Mouse (Mus musculus) natural killer cell, adult 2 months (primary cell): ENCODE data around the gene Wnt9b.
"Not testable (repeated sequence)": the region's sequence is repeated elsewhere in the genome, so short reads cannot be mapped to it uniquely, and the experiment has no call there.

Experiments used
- DNase-seq, 2 experiments: peaks; one replicate each; pipeline ENCODE4 v3.0.0; 2022; ENCODE audit warnings: low spot score in 2 of 2

Wnt9b gene

DNA sequence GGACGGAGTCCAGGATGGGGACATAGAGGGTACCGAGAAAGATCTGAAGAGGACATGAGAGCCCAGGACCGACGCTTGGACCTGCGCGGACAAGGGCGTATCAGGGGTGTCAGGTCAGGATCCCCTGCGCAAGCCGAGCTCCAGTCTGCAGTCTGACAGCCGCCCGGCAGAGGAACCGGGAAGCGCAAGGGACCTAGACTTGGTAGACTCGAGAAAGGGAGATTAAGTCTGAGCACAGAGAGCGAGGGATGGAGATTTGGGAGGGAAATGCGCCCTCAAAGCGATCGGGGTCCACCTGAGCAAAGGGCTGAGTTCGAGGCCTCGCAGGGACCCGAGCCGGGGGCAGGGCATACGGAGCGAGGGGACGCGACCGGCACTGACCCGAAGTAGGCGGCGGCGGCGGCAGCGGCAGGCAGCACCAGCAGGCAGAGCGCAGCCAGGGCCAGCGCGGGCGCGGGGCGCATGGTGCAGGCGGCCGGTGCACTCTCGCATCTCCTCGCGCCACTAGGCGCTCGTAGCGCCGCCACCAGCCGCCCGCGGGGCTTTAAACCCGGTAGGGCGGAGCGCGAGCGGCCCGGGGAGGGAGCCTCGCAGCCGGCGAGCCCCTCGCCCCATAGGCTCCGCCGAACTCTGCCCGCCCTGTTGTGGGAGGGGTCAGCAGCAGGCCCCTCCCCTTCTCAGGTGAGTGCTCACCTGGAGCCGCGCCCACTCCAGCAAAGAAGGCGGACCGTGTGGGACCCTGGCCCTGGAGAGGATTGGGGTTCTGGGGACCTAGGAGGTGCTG, at the start of gene Wnt9b:
Gene Wnt9b, minus strand, starts transcription at position 516 of the 784 bp plus-strand sequence.
- no peak for DNase-seq

DNA sequence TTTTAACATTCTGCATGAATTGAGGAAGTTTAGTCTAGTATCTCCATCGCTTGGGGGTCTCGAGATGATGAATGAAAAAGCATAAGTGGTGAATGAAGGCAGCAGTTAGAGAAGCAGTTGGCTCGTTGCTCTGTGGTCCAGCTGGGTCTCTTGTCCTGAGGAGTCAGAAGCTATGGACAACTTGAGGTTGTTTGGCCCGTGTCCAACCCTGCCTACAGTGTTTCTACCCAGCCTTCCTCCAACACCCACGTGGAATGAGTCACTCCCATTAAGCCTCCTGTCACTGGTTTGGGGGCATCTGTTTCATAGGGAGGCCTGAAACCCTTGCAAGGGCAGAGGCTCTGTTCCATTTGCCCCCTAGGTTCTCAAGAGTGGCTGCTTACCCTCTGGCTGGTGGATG, 40.3 kb upstream of the Wnt9b start:
- no peak for DNase-seq

DNA sequence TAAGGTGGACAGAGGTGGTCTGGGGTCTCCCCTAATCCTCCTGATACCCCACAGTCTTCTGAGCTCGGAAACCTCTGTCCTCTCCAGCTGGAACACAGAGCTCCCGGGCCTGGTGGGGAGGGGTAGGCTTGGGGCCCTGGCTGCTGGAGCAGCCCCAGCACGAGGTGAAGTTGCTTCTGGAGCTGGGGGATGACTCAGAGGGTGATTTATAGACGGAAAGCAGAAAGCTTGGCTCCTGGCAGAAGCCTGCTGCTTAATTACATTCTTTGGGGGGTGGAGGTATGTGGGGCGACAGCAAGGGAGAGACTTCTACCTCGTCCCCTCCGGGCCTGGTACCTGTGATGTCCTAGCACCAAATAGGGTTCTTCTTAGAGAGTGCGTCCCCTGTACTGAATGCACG, 30.5 kb upstream of the Wnt9b start:
- no peak for DNase-seq

DNA sequence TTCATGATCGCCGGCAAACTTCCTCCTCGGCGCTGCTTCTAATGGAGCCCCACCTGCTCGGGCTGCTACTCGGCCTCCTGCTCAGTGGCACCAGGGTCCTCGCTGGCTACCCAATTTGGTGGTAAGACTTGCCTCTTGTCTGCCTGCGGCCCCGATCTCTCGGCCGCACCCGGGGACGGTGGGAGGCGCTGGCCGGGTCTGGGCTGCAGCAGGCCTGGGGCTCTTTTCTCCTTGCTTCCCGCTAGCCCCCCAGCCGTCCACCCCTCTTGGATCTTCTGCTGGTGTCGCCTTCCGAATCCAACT, 24.6 kb upstream of the Wnt9b start:
- DNase-seq, result no peak

DNA sequence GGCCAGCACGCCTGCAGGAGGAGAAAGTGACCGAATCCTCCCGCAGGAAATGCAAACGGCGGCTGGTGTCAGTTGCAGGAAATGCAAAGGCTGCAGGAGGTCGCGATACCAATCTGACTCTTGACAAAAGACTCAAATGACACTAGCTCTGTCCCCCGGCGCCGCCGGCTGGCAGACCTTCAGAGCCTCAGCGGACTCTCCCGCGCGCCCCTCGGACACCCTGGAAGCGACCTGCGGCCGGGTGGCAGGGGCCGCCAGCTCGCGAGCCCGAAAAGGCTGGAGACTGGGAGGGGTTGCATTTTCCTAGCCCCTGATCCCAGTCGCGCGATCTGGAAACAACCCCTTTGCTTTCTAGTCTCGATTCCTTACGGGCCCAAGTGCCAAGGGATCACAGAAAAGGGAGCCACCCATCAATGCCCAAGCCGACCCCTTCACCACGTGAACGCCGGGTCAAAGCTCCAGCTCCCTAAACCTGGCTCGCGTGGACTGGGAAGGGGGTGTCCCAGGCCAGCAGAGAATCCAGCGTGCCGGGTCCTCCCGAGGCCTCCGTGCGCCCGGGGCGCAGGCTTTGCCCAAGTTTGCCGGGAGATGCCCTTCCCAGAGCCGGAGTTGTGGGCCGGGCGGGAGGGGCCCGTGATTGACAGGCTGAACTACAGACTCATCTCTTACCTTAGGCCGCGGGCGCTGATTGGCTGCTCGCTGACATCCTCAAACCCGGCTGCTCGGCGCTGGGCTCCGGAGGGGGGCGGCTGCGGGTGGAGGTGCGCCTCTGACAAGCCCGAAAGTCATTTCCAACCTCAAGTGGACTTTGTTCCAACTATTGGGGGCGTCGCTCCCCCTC, 24.0 kb upstream of the Wnt9b start, which contains the start of gene Wnt3:
Gene Wnt3, plus strand, starts transcription at position 764 of the 841 bp plus-strand sequence.
- no peak for DNase-seq

DNA sequence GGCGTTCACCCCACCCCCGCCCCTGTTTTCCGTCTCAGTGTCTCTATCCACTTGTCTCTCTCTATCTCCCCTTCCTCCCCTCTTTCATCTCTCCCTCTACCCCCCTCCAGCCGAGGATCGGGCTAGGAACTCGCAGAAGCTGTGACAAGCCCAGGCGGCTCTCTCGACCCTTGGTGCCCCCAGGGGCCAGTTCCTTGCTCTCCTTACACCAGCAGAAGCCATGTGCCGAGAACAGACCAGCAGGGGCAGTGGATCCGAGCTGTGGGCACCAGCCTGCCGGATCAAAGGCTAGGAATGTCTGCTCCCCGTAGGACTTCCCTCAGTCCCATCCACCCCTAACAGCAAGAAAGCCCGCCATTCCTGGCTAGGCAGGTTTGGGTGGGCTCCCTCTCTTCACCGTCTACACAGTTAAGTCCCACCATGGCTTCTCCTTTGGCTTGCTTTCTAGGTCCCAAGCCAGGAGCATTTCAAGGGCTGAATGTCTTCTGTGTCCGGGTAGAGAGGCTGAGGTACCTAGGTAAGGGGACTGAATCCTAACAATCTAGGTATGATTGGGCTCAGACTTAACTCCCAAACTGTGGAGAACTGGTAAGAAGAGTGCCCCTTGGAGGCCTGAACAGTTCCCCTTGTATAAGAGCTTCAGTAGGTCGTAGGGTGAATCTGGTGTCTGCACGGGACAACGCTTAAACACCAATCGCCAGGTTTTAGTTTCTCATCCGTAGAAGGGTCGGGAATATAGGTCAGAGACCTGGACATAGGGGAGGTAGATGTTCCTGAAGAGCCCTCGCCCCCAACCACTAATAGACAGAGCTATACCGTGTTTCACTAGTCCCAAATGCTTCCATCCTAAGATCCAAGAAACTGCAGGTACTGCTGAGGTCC, 23.1 kb upstream of the Wnt9b start:
- DNase-seq, result no peak

DNA sequence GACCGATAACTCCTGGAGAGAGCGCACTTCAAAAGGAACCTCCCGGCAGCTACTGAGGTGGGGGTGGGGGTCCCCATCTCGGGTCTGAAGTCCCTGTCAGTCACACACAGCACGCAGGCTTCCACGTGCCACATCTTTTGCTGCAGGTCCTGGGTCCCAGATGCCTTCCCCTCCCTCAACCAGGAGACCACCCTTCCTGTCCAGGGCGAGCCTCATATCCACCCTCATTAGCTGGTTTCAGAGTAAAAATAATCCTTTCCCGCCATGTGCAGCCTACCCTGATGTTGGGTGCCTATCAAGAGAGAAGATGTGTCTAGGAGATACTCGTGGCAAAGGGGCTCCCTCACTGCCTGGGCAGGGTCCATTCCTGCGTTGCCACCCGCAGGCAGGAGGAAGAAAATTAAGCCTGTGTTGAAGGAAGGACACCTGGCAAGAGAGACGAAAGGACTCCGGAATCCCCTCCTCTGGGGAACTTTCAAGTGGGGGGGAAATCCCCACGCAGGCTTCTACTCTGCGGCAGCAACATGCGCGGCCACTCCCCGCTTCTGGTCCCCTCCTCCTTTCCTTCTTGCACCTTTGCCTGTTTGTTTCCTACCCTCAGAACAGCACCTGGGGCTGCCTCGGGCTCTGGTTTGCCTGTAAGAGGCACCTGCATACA, 21.7 kb upstream of the Wnt9b start:
- DNase-seq, result no peak

DNA sequence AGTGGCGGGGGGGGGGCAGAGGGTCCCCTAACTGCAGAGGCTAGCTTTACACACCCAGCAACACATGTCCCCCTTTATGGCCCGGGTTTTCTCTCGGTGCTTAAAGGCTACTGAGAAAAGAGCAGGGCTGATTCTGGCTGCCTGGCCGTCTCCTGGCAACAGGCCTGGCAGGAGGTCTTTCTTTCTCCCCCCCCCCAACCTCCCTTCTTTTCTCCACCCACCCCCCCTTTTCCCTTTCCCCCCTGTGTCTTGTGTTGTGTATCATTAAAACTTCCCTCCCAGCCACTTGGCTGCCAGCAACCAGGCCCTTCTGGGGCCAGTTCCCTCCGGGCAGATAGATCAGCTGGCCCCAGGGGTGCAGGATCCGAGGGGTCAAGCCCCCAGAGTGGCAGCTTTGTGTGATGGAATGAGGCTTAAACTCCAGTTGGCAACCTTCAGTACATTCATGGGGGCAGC, 16.0 kb upstream of the Wnt9b start:
- no peak for DNase-seq

DNA sequence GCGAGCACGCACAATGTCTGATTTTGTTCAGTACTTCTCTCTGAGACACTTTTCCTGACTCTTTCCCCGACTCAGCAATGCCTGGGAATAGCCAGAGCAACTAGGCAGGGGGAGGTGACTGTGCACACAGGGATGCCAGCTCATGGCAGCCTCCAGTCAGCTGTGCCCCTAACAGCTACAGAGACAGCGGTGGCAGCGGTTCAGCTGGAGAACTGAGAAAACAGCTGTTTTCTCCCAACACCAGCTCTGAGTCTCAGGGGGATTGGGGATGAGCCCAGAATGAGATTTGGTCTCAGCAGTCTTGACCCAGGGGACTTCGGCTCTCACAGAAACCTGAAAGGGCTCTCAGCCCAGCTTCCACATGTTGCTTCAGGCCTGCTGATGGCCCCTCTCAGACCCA, 15.0 kb upstream of the Wnt9b start:
- DNase-seq, result no peak

DNA sequence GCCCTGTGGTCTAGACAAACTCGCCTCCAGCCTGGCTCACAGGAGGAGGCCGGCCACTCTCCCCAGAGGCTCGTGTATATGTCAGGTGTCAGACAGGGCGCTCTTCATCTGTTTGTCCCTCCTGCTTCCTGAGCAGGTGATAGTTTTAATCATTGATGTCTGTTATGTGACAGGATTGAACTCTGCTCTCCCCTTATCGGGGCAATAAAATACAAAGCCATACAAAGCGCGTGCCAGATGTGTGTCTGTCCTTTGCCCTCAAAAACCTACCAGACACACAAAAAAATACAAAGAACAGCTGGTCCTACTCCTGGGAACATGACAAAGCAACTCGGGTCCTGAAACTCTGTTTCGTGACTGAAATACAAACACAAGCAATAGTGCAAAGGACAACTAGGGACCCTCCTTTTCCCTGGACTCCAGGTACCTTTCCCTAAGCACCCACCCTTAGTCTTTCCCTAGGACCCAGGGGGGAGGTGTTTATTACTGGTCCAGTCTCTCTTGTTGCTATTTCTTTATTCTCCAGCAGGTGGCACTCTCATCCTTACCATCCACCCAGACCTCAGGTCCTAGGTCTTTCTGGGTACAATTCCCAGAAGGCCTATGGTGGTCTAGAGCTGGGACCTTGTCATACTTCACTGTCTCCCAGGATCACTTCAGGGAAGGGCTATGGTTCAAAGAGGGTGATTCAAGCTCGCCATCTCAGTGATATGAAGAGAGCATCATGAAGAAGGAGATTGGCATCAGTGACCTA, 14.0 kb upstream of the Wnt9b start:
- DNase-seq, result peak; percentile 24 to 34

DNA sequence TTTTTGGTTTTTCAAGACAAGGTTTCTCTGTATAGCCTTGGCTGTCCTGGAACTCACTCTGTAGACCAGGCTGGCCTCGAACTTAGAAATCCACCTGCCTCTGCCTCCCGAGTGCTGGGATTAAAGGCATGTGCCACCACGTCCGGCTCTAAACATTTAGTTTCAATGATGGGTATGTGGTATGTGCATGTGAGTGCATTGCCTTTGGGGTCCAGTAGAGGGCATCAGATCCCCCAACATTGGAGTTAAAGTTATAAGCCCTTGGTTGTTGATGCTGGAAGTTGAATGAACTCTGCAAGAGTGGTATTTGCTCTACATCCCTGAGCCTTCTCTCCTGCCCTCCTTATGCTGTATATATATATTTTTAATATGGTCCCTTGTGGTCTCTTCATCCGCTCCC, 11.3 kb upstream of the Wnt9b start:
- not testable (repeated sequence) for DNase-seq

DNA sequence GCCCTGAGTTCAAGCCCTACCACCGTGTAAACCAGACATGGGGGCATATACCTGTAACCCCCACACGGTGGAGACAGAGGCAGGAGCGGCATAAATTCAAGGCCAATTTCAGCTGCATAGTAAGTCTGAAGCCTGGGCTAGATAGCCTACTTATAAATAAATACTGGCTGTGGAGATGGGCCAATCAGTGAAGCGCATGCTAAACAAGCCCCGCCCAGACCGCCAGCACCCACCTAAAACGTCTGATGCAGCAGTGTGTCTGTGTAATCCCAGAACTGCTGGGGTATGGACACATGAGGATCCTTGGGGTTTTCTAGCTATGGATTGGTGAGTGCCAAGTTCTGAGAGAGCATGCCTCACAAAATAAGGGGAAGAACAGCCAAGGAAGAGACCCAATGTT, 10.5 kb upstream of the Wnt9b start:
- no peak for DNase-seq

DNA sequence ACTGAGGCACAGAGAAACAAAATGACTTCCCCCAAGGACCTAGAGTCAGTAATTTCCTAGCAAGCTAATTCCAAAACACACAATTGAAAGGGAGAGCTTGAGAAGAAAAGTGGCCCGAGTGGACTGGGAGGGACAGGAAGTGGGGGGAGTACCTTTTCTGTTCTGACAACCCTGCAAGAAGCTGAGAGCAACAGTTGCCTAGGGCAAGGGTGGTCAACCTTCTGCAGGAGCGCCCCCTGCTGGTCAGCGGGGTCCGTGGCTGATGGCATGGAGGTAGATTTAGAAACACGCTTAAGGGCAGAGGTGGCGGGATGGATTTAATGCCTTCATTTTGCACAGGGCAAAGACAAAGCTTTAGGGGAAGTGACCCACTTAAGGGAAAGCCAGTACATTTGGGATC, 9.1 kb upstream of the Wnt9b start:
- peak; percentile 47 to 52 for DNase-seq

DNA sequence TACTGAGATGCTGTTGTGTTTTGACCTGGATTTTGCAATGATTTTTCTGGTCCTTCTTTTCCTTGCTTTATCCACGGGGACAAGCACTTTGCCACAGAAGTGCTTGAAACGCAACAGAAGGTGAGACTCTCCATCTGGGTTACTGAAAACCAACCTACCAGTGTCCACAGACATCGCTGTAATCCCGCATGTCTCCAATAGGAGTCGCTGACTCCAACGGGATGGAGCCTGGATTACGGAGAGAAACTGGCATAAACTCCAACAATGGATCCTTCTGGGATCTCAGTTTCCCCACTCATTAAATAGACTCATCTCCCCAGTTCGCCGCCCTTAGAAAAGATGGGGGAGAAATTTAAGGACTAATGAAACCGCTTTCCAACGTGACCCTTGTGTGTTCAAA, 8.4 kb upstream of the Wnt9b start:
- DNase-seq, result no peak

DNA sequence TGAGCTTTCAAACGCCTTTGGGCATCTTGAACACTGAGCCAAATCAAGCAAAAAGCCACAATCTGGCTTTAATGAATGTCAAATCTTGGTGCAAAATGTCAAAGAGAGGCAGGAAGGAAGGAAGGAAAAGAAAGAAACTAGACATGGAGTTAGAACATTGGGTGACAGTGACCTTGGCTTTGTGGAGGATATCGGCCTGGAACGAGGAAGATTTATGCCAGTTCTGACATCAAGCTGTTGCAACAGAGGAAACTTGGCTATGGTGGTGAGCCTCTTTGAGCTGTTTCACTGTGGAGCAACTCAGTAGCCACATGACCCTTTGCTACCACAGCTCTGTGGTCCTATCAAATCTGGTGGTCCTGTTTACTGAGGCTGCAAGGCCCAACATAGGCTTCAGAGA, 991 bp upstream of the Wnt9b start:
- DNase-seq, result no peak

DNA sequence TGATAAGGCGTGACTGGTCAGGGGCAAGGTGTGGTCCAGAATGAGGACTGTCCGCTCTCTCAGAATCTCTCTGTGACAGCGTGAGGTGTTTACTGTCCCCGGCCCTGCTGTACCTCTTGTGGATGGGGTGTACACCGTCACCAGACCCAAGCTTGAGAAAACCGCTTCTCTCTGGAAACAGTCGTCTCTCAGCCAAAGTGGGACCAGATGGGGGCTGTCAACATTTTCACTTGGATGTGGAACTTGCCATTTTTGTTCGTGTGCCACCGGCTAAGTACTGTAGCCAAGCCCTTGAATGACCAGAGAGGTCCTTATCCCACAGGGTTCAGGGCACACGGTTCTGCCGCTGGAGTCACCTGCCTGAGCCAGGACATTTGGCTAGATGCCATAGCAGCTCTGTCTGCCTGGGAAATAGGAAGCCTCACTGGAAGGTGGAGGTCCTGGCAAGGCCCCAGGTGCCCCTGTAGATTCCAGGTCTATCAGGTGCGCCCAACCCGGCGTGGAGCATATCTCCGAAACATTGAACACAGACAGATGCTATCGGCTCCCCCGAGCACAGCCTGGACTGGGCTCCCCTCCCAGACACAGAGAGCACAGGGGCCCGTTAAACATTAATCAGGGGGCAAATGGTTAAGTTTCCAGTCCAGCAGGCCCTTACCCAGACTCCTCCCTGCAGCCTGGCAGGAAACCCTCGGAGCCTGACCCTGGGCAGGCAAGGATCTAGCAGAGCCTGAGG, 14.4 kb downstream of the Wnt9b start:
- no peak for DNase-seq

DNA sequence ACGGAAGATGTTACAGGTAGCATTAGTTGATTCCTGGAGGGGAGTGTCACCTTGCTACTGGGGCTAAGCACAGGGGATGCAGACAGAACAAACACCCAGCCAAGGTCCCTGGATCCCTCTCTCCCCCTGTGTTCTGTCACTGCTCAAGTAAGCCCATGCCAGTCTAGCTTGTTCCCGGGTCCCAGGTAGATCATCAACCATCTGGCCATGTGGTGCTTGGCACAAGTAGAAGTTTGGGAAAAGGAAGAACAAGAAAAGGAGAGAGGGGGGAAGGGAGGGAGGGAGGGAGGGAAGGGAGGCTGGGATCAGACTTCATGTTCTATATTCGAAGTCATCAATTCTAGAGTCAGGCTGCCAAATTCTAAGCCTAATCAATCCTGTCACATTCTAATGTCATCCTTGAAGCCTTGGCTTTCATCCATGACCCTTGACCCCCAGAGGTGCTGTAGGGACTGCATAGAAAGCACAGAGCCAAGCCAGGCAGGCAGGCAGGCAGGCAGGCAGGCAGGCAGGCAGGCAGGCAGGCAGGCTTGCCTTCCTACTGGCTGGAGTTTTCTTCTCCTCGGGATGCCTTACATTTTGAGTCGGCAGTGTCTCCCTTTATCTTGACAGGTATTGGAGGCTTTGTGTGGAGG, 15.1 kb downstream of the Wnt9b start:
- no peak for DNase-seq

DNA sequence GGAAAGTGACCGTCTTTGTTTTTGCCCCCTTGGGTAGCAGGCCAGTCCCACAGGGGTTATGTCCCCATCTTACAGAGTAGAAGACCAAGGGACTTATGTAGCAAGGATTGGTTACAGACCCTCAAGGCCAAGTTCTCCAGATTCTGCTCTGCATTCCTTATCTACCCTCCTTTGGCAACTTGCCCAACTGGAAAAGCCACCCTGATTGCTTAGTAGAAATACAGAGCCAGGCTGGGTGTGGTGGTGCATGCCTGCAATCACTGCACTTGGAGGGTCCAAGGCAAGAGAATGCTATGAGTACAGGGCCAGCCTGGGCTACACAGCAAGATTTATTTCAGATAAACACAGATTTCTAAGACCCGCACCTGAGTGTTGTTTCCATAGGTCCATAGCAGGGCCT, 15.7 kb downstream of the Wnt9b start:
- DNase-seq, result no peak

DNA sequence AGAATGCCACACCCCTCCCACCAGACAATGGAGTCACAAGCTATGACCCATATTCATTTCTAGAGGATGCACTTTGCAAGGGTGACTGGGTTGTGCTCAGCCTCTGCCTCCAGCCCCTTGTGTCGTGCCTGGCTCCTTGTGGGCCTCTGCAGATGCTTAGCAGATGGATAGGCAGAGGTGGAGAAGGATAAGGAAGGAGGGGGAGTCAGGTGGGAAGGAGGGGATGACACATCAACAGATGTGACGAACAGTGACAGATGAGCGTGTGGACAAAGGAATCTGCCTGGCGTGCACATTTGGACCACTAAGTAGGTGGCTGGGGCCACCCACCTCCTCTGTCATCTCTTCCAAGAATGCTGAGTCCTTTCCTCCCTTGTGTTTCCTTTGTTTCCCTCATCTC, 16.6 kb downstream of the Wnt9b start:
- DNase-seq, result no peak

DNA sequence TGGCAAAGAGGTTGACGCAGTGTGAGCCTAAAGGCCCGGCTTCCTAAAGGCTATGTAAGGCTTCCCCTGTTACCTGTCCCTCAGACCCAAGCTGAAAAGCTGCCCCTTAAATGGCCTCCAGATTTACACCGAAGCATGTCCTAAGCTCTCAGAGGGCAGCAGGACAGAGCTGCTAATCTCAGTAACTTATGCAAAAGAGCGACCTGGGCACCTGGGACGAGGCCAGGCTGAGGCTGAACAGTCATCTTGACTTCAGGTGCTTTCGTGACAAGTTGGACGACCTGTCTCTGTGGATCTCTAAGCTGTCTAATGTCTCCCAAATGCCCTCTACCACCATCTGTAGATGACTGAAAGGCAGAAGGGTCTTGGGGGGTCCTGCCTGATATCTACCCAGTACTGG, 17.3 kb downstream of the Wnt9b start:
- no peak for DNase-seq
